8 mouse cellular contexts compared by ENCODE assay signal in genomic region chr12:119164176-119164575, GRCm38 (mm10).
DNase-seq lines count a peak whose midpoint lies in the region; ATAC-seq and TF ChIP-seq lines count a peak whose summit lies in the region.

No protein-coding gene starts in this region.

- H3K36me3 ChIP-seq in small intestine, adult 2 months (ENCODE audit: control insufficient read depth, insufficient read depth, low read length), result no peaks in the 10 kb centered on the region
- H3K36me3 ChIP-seq in liver, embryonic 11.5 days (ENCODE audit: control insufficient read depth, insufficient read depth, low read length), result no peaks in the 10 kb centered on the region

- no peak overlapping the region for H3K4me3 ChIP-seq in small intestine, adult 2 months (ENCODE audit: low read depth, low read length)
- no peak overlapping the region for H3K4me3 ChIP-seq in liver, embryonic 11.5 days (ENCODE audit: low read depth, low read length)

- peak; percentile 71 for ATAC-seq in frontal cortex, adult (ENCODE audit: low TSS enrichment)
- no peak for ATAC-seq in liver, embryonic 11.5 days (replicated peaks; ENCODE audit: low FRiP score)

- 25% methylated on average over 1 of the region's 1 CpGs for WGBS in small intestine, adult 2 months
- WGBS in liver, embryonic 11.5 days, result 33% methylated on average over 1 of the region's 1 CpGs

- H3K4me2 ChIP-seq in liver, embryonic 11.5 days, result no peak overlapping the region

- peak overlapping the region; percentile 40; the same call in 1 of the 2 replicates for H3K27ac ChIP-seq in small intestine, adult 2 months (ENCODE audit: insufficient read depth, low read depth, low read length)
- H3K27ac ChIP-seq in liver, embryonic 11.5 days (ENCODE audit: low read depth, low read length), result no peak overlapping the region

- no peak overlapping the region for H3K9ac ChIP-seq in liver, embryonic 11.5 days (ENCODE audit: low read depth, low read length)

- H3K9me3 ChIP-seq in liver, embryonic 11.5 days (ENCODE audit: control insufficient read depth, low read length), result no peaks in the 10 kb centered on the region

- no peak for TF ChIP-seq POLR2A in small intestine, adult 2 months (IDR thresholded peaks at IDR 0.05; ENCODE audit: low read depth, low read length)

- no peak for TF ChIP-seq CTCF in small intestine, adult 2 months (IDR thresholded peaks at IDR 0.05; ENCODE audit: extremely low read depth, insufficient read length, insufficient replicate concordance, low read depth, low read length)

- no peaks in the 10 kb centered on the region for H3K27me3 ChIP-seq in small intestine, adult 2 months (ENCODE audit: control insufficient read depth, insufficient read depth, low read length)
- H3K27me3 ChIP-seq in liver, embryonic 11.5 days (replicated peaks; ENCODE audit: control insufficient read depth, insufficient read depth, low read length), result no peaks in the 10 kb centered on the region

- peaks cover 2% of the 10 kb centered on the region; the same call in 1 of the 2 replicates for H3K4me1 ChIP-seq in small intestine, adult 2 months (ENCODE audit: control insufficient read depth, insufficient read depth, insufficient read length, low read length)
- no peaks in the 10 kb centered on the region for H3K4me1 ChIP-seq in liver, embryonic 11.5 days (replicated peaks; ENCODE audit: control insufficient read depth, insufficient read depth, low read length)

- no peak for DNase-seq in frontal cortex, adult 2 months (ENCODE audit: extremely low spot score in 1 of 2, low spot score in 1 of 2)
- DNase-seq in testis, postnatal 14 days (ENCODE audit: low spot score), result peak; percentile 8
- no peak for DNase-seq in testis, postnatal 10 days (ENCODE audit: low spot score)
- DNase-seq in kidney, postnatal 10 days, result peak; percentile 8
- DNase-seq in ovary, postnatal 36 days (ENCODE audit: low spot score), result no peak
- no peak for DNase-seq in liver, embryonic 11.5 days (ENCODE audit: low spot score)

Comparison
In these comparisons a context has a peak if more than half of its experiments do, and no peak if none do; other contexts are left out.
1. DNase-seq: peak in testis, postnatal 14 days (single experiment) and kidney, postnatal 10 days (single experiment); none in frontal cortex, adult 2 months (0 of 2), testis, postnatal 10 days (single experiment), ovary, postnatal 36 days (single experiment) and liver, embryonic 11.5 days (single experiment).